ENCODE assay signal across 26 mouse cellular contexts in the genomic region with DNA sequence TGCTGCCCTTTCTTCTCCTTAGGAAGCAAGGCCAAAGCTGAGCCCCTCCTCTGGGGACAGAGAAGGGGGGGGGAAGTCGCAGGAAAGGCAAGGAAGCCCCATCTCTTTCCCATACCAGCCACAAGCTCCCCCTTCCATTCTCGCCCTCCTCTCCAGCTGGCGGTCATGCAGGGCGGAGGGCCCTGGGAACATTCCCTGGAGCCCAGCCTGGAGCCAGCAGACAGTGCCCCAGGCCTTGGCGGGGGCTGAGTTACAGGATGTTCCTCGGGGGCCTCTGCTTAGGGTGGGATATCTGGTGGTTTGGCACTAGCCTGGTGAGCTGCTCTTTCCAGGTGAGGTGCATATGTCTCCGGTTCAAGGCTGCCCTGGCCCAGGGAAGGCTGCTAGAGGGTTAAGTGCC. TPM values are rescaled to one million over a fixed set of nuclear protein-coding genes. Genes with fewer than 3 reads are reported as not detected.
A peak's percentile ranks its signal among the peaks of the same experiment; 100 is the strongest.
DNase-seq lines count a peak whose midpoint lies in the region; ATAC-seq and TF ChIP-seq lines count a peak whose summit lies in the region.
"Had no signal": no experiment of that assay in that cellular context is flagged by ENCODE, and none has a peak within 500 bp of the region (broad histone marks: within the 10 kb centered on the region; RNA-seq: fewer than 3 reads in every experiment).

No protein-coding gene starts in this region.

- no peak overlapping the region for H3ac ChIP-seq in myocyte (ENCODE audit: control insufficient read depth, insufficient read length)

- DNase-seq in left cerebral cortex, postnatal 4 days: peak; percentile 17
- no peak for DNase-seq in left cerebral cortex, adult 18-20 months (ENCODE audit: low spot score in 2 of 2)
- peak; percentile 46 for DNase-seq in 3134 (ENCODE audit: extremely low read depth, insufficient read length, low spot score)
- DNase-seq in Muller cell, postnatal 12 days (ENCODE audit: inconsistent ontology term): peak; percentile 73
- no peak for DNase-seq in right cerebral cortex, postnatal 10 days (ENCODE audit: low spot score in 2 of 2)
- DNase-seq: adrenal gland, postnatal 10 days; B cell, adult 2 months; cerebellum, adult 11-12 months; cerebellum, adult 9-11 months; cerebellum, postnatal 36 days; gastrocnemius, postnatal 10 days; heart, adult 2 months; heart, postnatal 14 days had no signal

- H3K27ac ChIP-seq in kidney, embryonic 16.5 days (ENCODE audit: low read length): no peak overlapping the region
- H3K27ac ChIP-seq: forebrain, embryonic 12.5 days; heart, adult 2 months; heart, embryonic 15.5 days had no signal

- no peak overlapping the region for H3K9ac ChIP-seq in kidney, embryonic 16.5 days (replicated peaks; ENCODE audit: low read length)
- H3K9ac ChIP-seq: forebrain, embryonic 12.5 days; heart, embryonic 15.5 days had no signal

- no peak overlapping the region for H3K4me3 ChIP-seq in myocyte
- H3K4me3 ChIP-seq in kidney, embryonic 16.5 days (ENCODE audit: low read length): no peak overlapping the region
- H3K4me3 ChIP-seq: forebrain, embryonic 12.5 days; heart, adult 2 months; heart, embryonic 15.5 days had no signal

- peak overlapping the region; percentile 45 for H3K4me2 ChIP-seq in myocyte (ENCODE audit: low read depth)
- H3K4me2 ChIP-seq in kidney, embryonic 16.5 days (replicated peaks; ENCODE audit: low read depth, low read length): no peak overlapping the region
- H3K4me2 ChIP-seq: forebrain, embryonic 12.5 days; heart, embryonic 11.5 days; heart, embryonic 15.5 days had no signal

- no peaks in the 10 kb centered on the region for H3K36me3 ChIP-seq in myocyte (ENCODE audit: control insufficient read depth, insufficient read depth)
- H3K36me3 ChIP-seq in kidney, embryonic 16.5 days (ENCODE audit: insufficient read depth, low read length): no peaks in the 10 kb centered on the region
- H3K36me3 ChIP-seq: forebrain, embryonic 12.5 days; G1E; heart, embryonic 15.5 days had no signal

- peaks cover 16% of the 10 kb centered on the region for H3K27me3 ChIP-seq in myocyte (ENCODE audit: control insufficient read depth, insufficient read depth, insufficient read length)
- no peaks in the 10 kb centered on the region for H3K27me3 ChIP-seq in kidney, embryonic 16.5 days (ENCODE audit: insufficient read depth, low read length)
- H3K27me3 ChIP-seq: forebrain, embryonic 12.5 days; heart, embryonic 15.5 days had no signal

- 66% methylated on average over 6 of the region's 7 CpGs for WGBS in kidney, embryonic 16.5 days

- intact Hi-C loops in left cerebral cortex, postnatal 4 days (cut with DNase I): no loop called here

- ATAC-seq in kidney, embryonic 16.5 days (ENCODE audit: low FRiP score, low TSS enrichment): no peak
- ATAC-seq: CD4-positive, CD25-positive, alpha-beta regulatory T cell, adult 4 months; forebrain, embryonic 16.5 days; intestine, embryonic 16.5 days had no signal

- H3K4me1 ChIP-seq in kidney, embryonic 16.5 days (ENCODE audit: insufficient read depth, low read length): no peaks in the 10 kb centered on the region
- H3K4me1 ChIP-seq: forebrain, embryonic 12.5 days; heart, embryonic 15.5 days had no signal

- no peak for TF ChIP-seq POLR2A in myocyte (IDR thresholded peaks at IDR 0.05; ENCODE audit: insufficient read length, low read depth)

- H3K79me2 ChIP-seq in myocyte (ENCODE audit: control insufficient read depth, insufficient read depth): no peaks in the 10 kb centered on the region

- no peaks in the 10 kb centered on the region for H3K9me3 ChIP-seq in kidney, embryonic 16.5 days (ENCODE audit: low read length)
- H3K9me3 ChIP-seq: forebrain, embryonic 12.5 days; G1E; heart, embryonic 15.5 days had no signal

TF ChIP-seq in myocyte, 11 proteins besides CTCF, POLR2A, EP300 and RAD21:
- no peak for TF ChIP-seq SRF (IDR thresholded peaks at IDR 0.05; ENCODE audit: control insufficient read depth, insufficient read length, low read depth)

RNA-seq across cellular contexts. Expression of a gene that starts 48.2 kb away (rescaled TPM):
- total RNA-seq in left cerebral cortex, postnatal 4 days (2021): not detected
- not detected for total RNA-seq in left cerebral cortex, adult 18-20 months (2021)
- polyA plus RNA-seq in myocyte (2012; fragmentation: generic; extraction: Trizol): not detected
- not detected in 2 replicates for polyA plus RNA-seq in kidney, embryonic 16.5 days (2015; fragmentation: Nextera tagmentation; extraction: Ambion mirVana)
- total RNA-seq: adrenal gland, postnatal 10 days; G1E; gastrocnemius, postnatal 10 days; heart, adult 2 months; heart, postnatal 14 days; hematopoietic stem cell, adult 5-6 weeks had no signal
- polyA plus RNA-seq: CD4-positive, CD25-positive, alpha-beta regulatory T cell, adult 4 months; embryonic facial prominence, embryonic 11.5 days; forebrain, embryonic 12.5 days; forebrain, embryonic 16.5 days; frontal cortex, adult 2 months; G1E; gonadal fat pad, adult 2 months; heart, adult 2 months; heart, embryonic 11.5 days; heart, embryonic 15.5 days; intestine, embryonic 16.5 days had no signal

RNA-seq across cellular contexts. Expression of a gene that starts 49.2 kb away (rescaled TPM):
- total RNA-seq in left cerebral cortex, postnatal 4 days (2021): 10 to 100 TPM; 15.4 to 17.4 TPM
- 10 to 100 TPM; 12.8 to 15.4 TPM for total RNA-seq in left cerebral cortex, adult 18-20 months (2021)
- polyA plus RNA-seq in myocyte (2012; fragmentation: generic; extraction: Trizol): 411 TPM
- polyA plus RNA-seq in kidney, embryonic 16.5 days (2015; fragmentation: Nextera tagmentation; extraction: Ambion mirVana): 64.1 and 71.8 TPM in 2 replicates

Comparison
In these comparisons a context has a peak if more than half of its experiments do, and no peak if none do; other contexts are left out.
1. DNase-seq: peak in left cerebral cortex, postnatal 4 days (single experiment), 3134 (single experiment) and Muller cell, postnatal 12 days (single experiment); none in left cerebral cortex, adult 18-20 months (0 of 2) and right cerebral cortex, postnatal 10 days (0 of 2).